Mouse (Mus musculus) kidney, adult 2 months (tissue): ENCODE data around the gene Clstn1.

Experiments used
- CTCF ChIP-seq: fragments of 200-500 bp; conservative IDR thresholded peaks from 2 replicates; pipeline ENCODE4 v1.5.1; 2011; ENCODE audit warnings: low read depth, mild to moderate bottlenecking, control low read depth, low read length, moderate library complexity, mixed read lengths; ENCODE audit not compliant: insufficient read depth, insufficient read length
- POLR2A ChIP-seq: fragments of 200-500 bp; IDR thresholded peaks from one replicate; pipeline ENCODE4 v1.6.1; 2011; ENCODE audit warnings: low read depth, low read length, control low read depth

- TF ChIP-seq CTCF: no peak
- no peak for TF ChIP-seq POLR2A
Measured at GRCm38 (mm10) chr4:149550866-149551265, 35.4 kb upstream of the Clstn1 start.
